23 mouse cellular contexts compared by ENCODE assay signal in the genomic region with DNA sequence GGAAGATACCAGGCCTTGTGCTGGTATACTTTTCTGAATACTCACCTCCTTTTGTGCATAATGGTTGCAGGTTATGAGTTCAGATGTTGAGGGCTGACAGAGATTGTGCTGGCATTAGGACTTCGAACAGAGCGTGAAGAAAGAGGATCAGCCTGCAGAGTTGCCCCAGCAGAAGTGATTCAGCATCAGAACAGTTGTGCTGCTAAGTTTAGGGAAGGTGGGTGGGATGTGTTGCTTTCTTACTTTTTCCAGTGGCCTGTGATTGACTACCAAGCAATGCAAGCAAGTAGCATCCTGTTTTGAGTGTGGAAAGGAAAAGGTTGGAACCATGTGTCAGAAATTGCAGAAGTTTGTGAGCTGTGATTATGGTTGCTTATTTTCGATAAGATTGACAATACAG. TPM values are rescaled to one million over a fixed set of nuclear protein-coding genes. Genes with fewer than 3 reads are reported as not detected.
DNase-seq lines count a peak whose midpoint lies in the region; ATAC-seq and TF ChIP-seq lines count a peak whose summit lies in the region.
"Had no signal": no experiment of that assay in that cellular context is flagged by ENCODE, and none has a peak within 500 bp of the region (broad histone marks: within the 10 kb centered on the region; RNA-seq: fewer than 3 reads in every experiment).

No protein-coding gene starts in this region.

- H3K27ac ChIP-seq in layer of hippocampus, adult 2 months = peak overlapping the region; percentile 59; the same call in 1 of the 2 replicates
- H3K27ac ChIP-seq in testis, adult 2 months (ENCODE audit: control insufficient read depth, insufficient read depth, low read depth, low read length) = no peak overlapping the region
- peak overlapping the region; percentile 46 for H3K27ac ChIP-seq in liver, embryonic 15.5 days (replicated peaks)
- no peak overlapping the region for H3K27ac ChIP-seq in midbrain, embryonic 16.5 days (ENCODE audit: low read length)
- H3K27ac ChIP-seq: embryonic facial prominence, embryonic 12.5 days; forebrain, embryonic 15.5 days; heart, embryonic 13.5 days; hindbrain, postnatal 0 days; kidney, postnatal 0 days; midbrain, embryonic 12.5 days had no signal

- no peak for TF ChIP-seq POLR2A in testis, adult 2 months (IDR thresholded peaks at IDR 0.05; ENCODE audit: control insufficient read depth, low read depth, low read length)

- no peak overlapping the region for H3K4me3 ChIP-seq in layer of hippocampus, adult 2 months
- peak overlapping the region; percentile 79 for H3K4me3 ChIP-seq in testis, adult 2 months (ENCODE audit: control insufficient read depth, low read depth, low read length)
- no peak overlapping the region for H3K4me3 ChIP-seq in liver, embryonic 15.5 days (replicated peaks)
- H3K4me3 ChIP-seq in midbrain, embryonic 16.5 days (ENCODE audit: low read depth, low read length) = no peak overlapping the region
- H3K4me3 ChIP-seq: embryonic facial prominence, embryonic 12.5 days; forebrain, embryonic 15.5 days; heart, embryonic 13.5 days; midbrain, embryonic 12.5 days had no signal

- no peaks in the 10 kb centered on the region; the same call in 1 of the 2 replicates for H3K36me3 ChIP-seq in testis, adult 2 months (ENCODE audit: control insufficient read depth, insufficient read depth, low read length)
- H3K36me3 ChIP-seq in liver, embryonic 15.5 days (replicated peaks) = peaks cover 26% of the 10 kb centered on the region
- H3K36me3 ChIP-seq in midbrain, embryonic 16.5 days (ENCODE audit: control insufficient read depth, insufficient read depth, low read length) = no peaks in the 10 kb centered on the region
- H3K36me3 ChIP-seq: embryonic facial prominence, embryonic 12.5 days; forebrain, embryonic 15.5 days; heart, embryonic 13.5 days; midbrain, embryonic 12.5 days had no signal

- WGBS in liver, embryonic 15.5 days (ENCODE audit: insufficient replicate concordance) = 74% methylated on average over 3 of the region's 3 CpGs
- 94% methylated on average over 3 of the region's 3 CpGs for WGBS in midbrain, embryonic 16.5 days

- no peak overlapping the region; the same call in 1 of the 2 replicates for H3K9ac ChIP-seq in liver, embryonic 15.5 days
- H3K9ac ChIP-seq in midbrain, embryonic 16.5 days (ENCODE audit: low read depth, low read length) = no peak overlapping the region
- H3K9ac ChIP-seq: embryonic facial prominence, embryonic 12.5 days; forebrain, embryonic 15.5 days; heart, embryonic 13.5 days; midbrain, embryonic 12.5 days had no signal

- peaks cover 1% of the 10 kb centered on the region for H3K4me1 ChIP-seq in testis, adult 2 months (ENCODE audit: control insufficient read depth, insufficient read depth, low read length)
- H3K4me1 ChIP-seq in liver, embryonic 15.5 days (replicated peaks) = peaks cover 75% of the 10 kb centered on the region
- no peaks in the 10 kb centered on the region for H3K4me1 ChIP-seq in midbrain, embryonic 16.5 days (ENCODE audit: control insufficient read depth, insufficient read depth, low read length)
- H3K4me1 ChIP-seq: embryonic facial prominence, embryonic 12.5 days; forebrain, embryonic 15.5 days; midbrain, embryonic 12.5 days had no signal

- no peaks in the 10 kb centered on the region for H3K9me3 ChIP-seq in liver, embryonic 15.5 days (replicated peaks)
- no peaks in the 10 kb centered on the region for H3K9me3 ChIP-seq in midbrain, embryonic 16.5 days (replicated peaks; ENCODE audit: control insufficient read depth, low read length, poor library complexity, severe bottlenecking)
- H3K9me3 ChIP-seq: embryonic facial prominence, embryonic 12.5 days; forebrain, embryonic 15.5 days; heart, embryonic 13.5 days; midbrain, embryonic 12.5 days had no signal

- TF ChIP-seq CTCF in layer of hippocampus, adult 2 months (conservative IDR thresholded peaks at IDR 0.05) = no peak
- TF ChIP-seq CTCF in testis, adult 2 months (IDR thresholded peaks at IDR 0.05; ENCODE audit: control insufficient read depth, insufficient read depth, insufficient replicate concordance, low read depth, low read length) = no peak

- H3K27me3 ChIP-seq in testis, adult 2 months (ENCODE audit: control insufficient read depth, insufficient read depth, low read length) = no peaks in the 10 kb centered on the region
- H3K27me3 ChIP-seq in liver, embryonic 15.5 days = no peaks in the 10 kb centered on the region
- H3K27me3 ChIP-seq in midbrain, embryonic 16.5 days (ENCODE audit: control insufficient read depth, insufficient read depth, low read depth, low read length) = no peaks in the 10 kb centered on the region
- H3K27me3 ChIP-seq: embryonic facial prominence, embryonic 12.5 days; forebrain, embryonic 15.5 days; heart, embryonic 13.5 days; midbrain, embryonic 12.5 days had no signal

- DNase-seq in layer of hippocampus, adult 2 months (ENCODE audit: low spot score in 2 of 2) = no peak
- DNase-seq in layer of hippocampus, postnatal 14 days (ENCODE audit: low spot score in 2 of 2) = no peak
- no peak for DNase-seq in testis, postnatal 10 days (ENCODE audit: low spot score)
- no peak for DNase-seq in spleen, adult 18-20 months
- no peak for DNase-seq in gastrocnemius, postnatal 10 days
- DNase-seq: adrenal gland, adult 8-10 months; B cell, adult 2 months; cerebellum, adult 18-20 months; gastrocnemius, postnatal 25 days; heart, postnatal 4 days; kidney, adult 11 months; lung, adult 2 months; lung, postnatal 4 days; thymus, adult 18-20 months had no signal

- no peak for ATAC-seq in liver, embryonic 15.5 days (ENCODE audit: insufficient read depth)
- no peak for ATAC-seq in midbrain, embryonic 16.5 days
- ATAC-seq: forebrain, embryonic 15.5 days; hindbrain, postnatal 0 days had no signal

- H3K4me2 ChIP-seq in liver, embryonic 15.5 days = no peak overlapping the region
- H3K4me2 ChIP-seq in midbrain, embryonic 16.5 days (ENCODE audit: low read length) = no peak overlapping the region
- H3K4me2 ChIP-seq: embryonic facial prominence, embryonic 12.5 days; forebrain, embryonic 15.5 days; heart, embryonic 13.5 days; midbrain, embryonic 12.5 days had no signal

RNA-seq across cellular contexts. Expression of a gene that starts 56.8 kb away (rescaled TPM):
- total RNA-seq in layer of hippocampus, adult 2 months (2021) = 10 to 100 TPM; 19.7 to 20.9 TPM
- total RNA-seq in layer of hippocampus, postnatal 14 days (2021) = 10 to 100 TPM; 14.7 to 15.1 TPM
- polyA plus RNA-seq in testis, adult 2 months (2012; rRNA removed) = 4.6 and 4.7 TPM in 2 replicates
- polyA plus RNA-seq in liver, embryonic 15.5 days (2015; fragmentation: Nextera tagmentation; extraction: Ambion mirVana) = 7.4 and 8.9 TPM in 2 replicates
- 19.7 and 21.0 TPM in 2 replicates for polyA plus RNA-seq in midbrain, embryonic 16.5 days (2015; fragmentation: Nextera tagmentation; extraction: Ambion mirVana)
- 1 to 10 TPM; 6.0 to 7.6 TPM for total RNA-seq in gastrocnemius, postnatal 10 days (2021)

Comparison
In these comparisons a context has a peak if more than half of its experiments do, and no peak if none do; other contexts are left out.
1. H3K27ac ChIP-seq: peak in layer of hippocampus, adult 2 months (single experiment) and liver, embryonic 15.5 days (single experiment); none in testis, adult 2 months (single experiment) and midbrain, embryonic 16.5 days (single experiment).